ENCODE assay signal across 9 mouse cellular contexts in genomic region chr2:63503939-63504338, GRCm38 (mm10).
A peak's percentile ranks its signal among the peaks of the same experiment; 100 is the strongest.
DNase-seq lines count a peak whose midpoint lies in the region; ATAC-seq and TF ChIP-seq lines count a peak whose summit lies in the region.
"Had no signal": no experiment of that assay in that cellular context is flagged by ENCODE, and none has a peak within 500 bp of the region (broad histone marks: within the 10 kb centered on the region; RNA-seq: fewer than 3 reads in every experiment).

No protein-coding gene starts in this region.

- no peak overlapping the region for H3K27ac ChIP-seq in forebrain, embryonic 11.5 days (ENCODE audit: low read depth, low read length)
- H3K27ac ChIP-seq in forebrain, embryonic 12.5 days = no peak overlapping the region
- H3K27ac ChIP-seq in liver, adult 2 months (replicated peaks; ENCODE audit: insufficient read depth, low read depth, low read length) = no peak overlapping the region
- no peak overlapping the region for H3K27ac ChIP-seq in liver, embryonic 12.5 days
- no peak overlapping the region for H3K27ac ChIP-seq in neural tube, embryonic 15.5 days (replicated peaks)
- H3K27ac ChIP-seq: hindbrain, embryonic 15.5 days had no signal

- TF ChIP-seq POLR2A in liver, adult 2 months (IDR thresholded peaks at IDR 0.05; ENCODE audit: extremely low read depth, insufficient read depth, low read length) = no peak
- TF ChIP-seq POLR2A in brain, embryonic 14.5 days (IDR thresholded peaks at IDR 0.05; ENCODE audit: borderline replicate concordance, extremely low read depth, insufficient read depth, insufficient read length, poor library complexity, severe bottlenecking) = no peak

- no peaks in the 10 kb centered on the region for H3K27me3 ChIP-seq in forebrain, embryonic 11.5 days (ENCODE audit: control insufficient read depth, insufficient read depth, low read length)
- no peaks in the 10 kb centered on the region for H3K27me3 ChIP-seq in forebrain, embryonic 12.5 days
- no peaks in the 10 kb centered on the region for H3K27me3 ChIP-seq in liver, adult 2 months (ENCODE audit: control insufficient read depth, insufficient read depth, low read length)
- H3K27me3 ChIP-seq in liver, embryonic 12.5 days (replicated peaks) = no peaks in the 10 kb centered on the region
- H3K27me3 ChIP-seq in neural tube, embryonic 15.5 days (replicated peaks) = no peaks in the 10 kb centered on the region
- H3K27me3 ChIP-seq: hindbrain, embryonic 15.5 days had no signal

- no peaks in the 10 kb centered on the region for H3K4me1 ChIP-seq in forebrain, embryonic 11.5 days (replicated peaks; ENCODE audit: control insufficient read depth, insufficient read depth, low read length)
- H3K4me1 ChIP-seq in forebrain, embryonic 12.5 days = no peaks in the 10 kb centered on the region
- no peaks in the 10 kb centered on the region for H3K4me1 ChIP-seq in liver, adult 2 months (ENCODE audit: control insufficient read depth, insufficient read depth, low read length)
- no peaks in the 10 kb centered on the region for H3K4me1 ChIP-seq in liver, embryonic 12.5 days
- H3K4me1 ChIP-seq in neural tube, embryonic 15.5 days = no peaks in the 10 kb centered on the region
- H3K4me1 ChIP-seq: hindbrain, embryonic 15.5 days had no signal

- no peaks in the 10 kb centered on the region for H3K9me3 ChIP-seq in forebrain, embryonic 11.5 days (ENCODE audit: control insufficient read depth, low read length)
- no peaks in the 10 kb centered on the region for H3K9me3 ChIP-seq in forebrain, embryonic 12.5 days
- no peaks in the 10 kb centered on the region for H3K9me3 ChIP-seq in liver, embryonic 12.5 days (replicated peaks)
- no peaks in the 10 kb centered on the region for H3K9me3 ChIP-seq in neural tube, embryonic 15.5 days (replicated peaks)
- H3K9me3 ChIP-seq: hindbrain, embryonic 15.5 days had no signal

- ATAC-seq in forebrain, embryonic 11.5 days (replicated peaks; ENCODE audit: low FRiP score) = no peak
- no peak for ATAC-seq in forebrain, embryonic 12.5 days (ENCODE audit: low FRiP score)
- no peak for ATAC-seq in liver, embryonic 12.5 days
- no peak for ATAC-seq in neural tube, embryonic 15.5 days (ENCODE audit: low FRiP score)

- DNase-seq in forebrain, embryonic 11.5 days (ENCODE audit: low spot score) = peak; percentile 58
- DNase-seq in liver, adult 2 months (ENCODE audit: extremely low read depth, low read depth, low spot score) = peak; percentile 39
- DNase-seq in brain, embryonic 14.5 days (ENCODE audit: low read depth) = peak; percentile 83
- peak; percentile 43 for DNase-seq in mesoderm, embryonic 11.5 days (ENCODE audit: low read depth, low spot score)
- DNase-seq in heart, adult 9 months (ENCODE audit: low spot score in 2 of 2) = no peak

- H3K36me3 ChIP-seq in forebrain, embryonic 11.5 days (ENCODE audit: control insufficient read depth, insufficient read depth, low read length) = no peaks in the 10 kb centered on the region
- H3K36me3 ChIP-seq in forebrain, embryonic 12.5 days (replicated peaks) = no peaks in the 10 kb centered on the region
- no peaks in the 10 kb centered on the region for H3K36me3 ChIP-seq in liver, adult 2 months (ENCODE audit: control insufficient read depth, insufficient read depth, low read length)
- H3K36me3 ChIP-seq in liver, embryonic 12.5 days = no peaks in the 10 kb centered on the region
- H3K36me3 ChIP-seq in neural tube, embryonic 15.5 days = no peaks in the 10 kb centered on the region
- H3K36me3 ChIP-seq: hindbrain, embryonic 15.5 days had no signal

- H3K79me2 ChIP-seq in liver, adult 2 months (ENCODE audit: control insufficient read depth, insufficient read depth, low read length) = no peaks in the 10 kb centered on the region

- H3K4me3 ChIP-seq in forebrain, embryonic 11.5 days (ENCODE audit: low read depth, low read length) = no peak overlapping the region
- H3K4me3 ChIP-seq in forebrain, embryonic 12.5 days (replicated peaks) = no peak overlapping the region
- no peak overlapping the region for H3K4me3 ChIP-seq in liver, adult 2 months (ENCODE audit: insufficient read depth, low read depth, low read length)
- H3K4me3 ChIP-seq in liver, embryonic 12.5 days = no peak overlapping the region
- no peak overlapping the region for H3K4me3 ChIP-seq in neural tube, embryonic 15.5 days (replicated peaks)
- H3K4me3 ChIP-seq: hindbrain, embryonic 15.5 days had no signal

- WGBS in forebrain, embryonic 11.5 days = 9% methylated on average over 3 of the region's 3 CpGs
- WGBS in forebrain, embryonic 12.5 days = 9% methylated on average over 3 of the region's 3 CpGs
- 5% methylated on average over 3 of the region's 3 CpGs for WGBS in liver, adult 2 months
- WGBS in liver, embryonic 12.5 days (ENCODE audit: insufficient replicate concordance) = 3% methylated on average over 3 of the region's 3 CpGs
- WGBS in neural tube, embryonic 15.5 days = 5% methylated on average over 3 of the region's 3 CpGs

- TF ChIP-seq CTCF in liver, adult 2 months (IDR thresholded peaks at IDR 0.05; ENCODE audit: low read depth, low read length) = peak; percentile 55
- peak; percentile 69 for TF ChIP-seq CTCF in brain, embryonic 14.5 days (IDR thresholded peaks at IDR 0.05; ENCODE audit: borderline replicate concordance, extremely low read depth, insufficient read depth, insufficient read length)

- H3K9ac ChIP-seq in forebrain, embryonic 11.5 days (ENCODE audit: low read length) = no peak overlapping the region
- H3K9ac ChIP-seq in forebrain, embryonic 12.5 days = no peak overlapping the region
- no peak overlapping the region for H3K9ac ChIP-seq in liver, adult 2 months (ENCODE audit: low read depth, low read length)
- H3K9ac ChIP-seq in liver, embryonic 12.5 days = no peak overlapping the region
- no peak overlapping the region for H3K9ac ChIP-seq in neural tube, embryonic 15.5 days (replicated peaks)
- H3K9ac ChIP-seq: hindbrain, embryonic 15.5 days had no signal

- H3K4me2 ChIP-seq in forebrain, embryonic 11.5 days (ENCODE audit: low read depth, low read length, severe bottlenecking) = no peak overlapping the region
- H3K4me2 ChIP-seq in forebrain, embryonic 12.5 days = no peak overlapping the region
- no peak overlapping the region for H3K4me2 ChIP-seq in liver, embryonic 12.5 days
- no peak overlapping the region for H3K4me2 ChIP-seq in neural tube, embryonic 15.5 days
- H3K4me2 ChIP-seq: hindbrain, embryonic 15.5 days had no signal

Comparison
In these comparisons a context has a peak if more than half of its experiments do, and no peak if none do; other contexts are left out.
1. DNase-seq: peak in forebrain, embryonic 11.5 days (single experiment), liver, adult 2 months (single experiment), brain, embryonic 14.5 days (single experiment) and mesoderm, embryonic 11.5 days (single experiment); none in heart, adult 9 months (0 of 2).